Mouse (Mus musculus) MEL (cell line): ENCODE data around the gene Srpk3. TPM values are rescaled to one million over a fixed set of nuclear protein-coding genes. Genes with fewer than 3 reads are reported as not detected.
"Not testable (repeated sequence)": the region's sequence is repeated elsewhere in the genome, so short reads cannot be mapped to it uniquely, and the experiment has no call there.

Source experiments
- DNase-seq: peaks from one replicate; pipeline ENCODE4 v3.0.0; 2011; ENCODE audit warnings: low read depth, low spot score
- H3K27ac ChIP-seq: 2 replicates; pipeline ENCODE4 v1.5.1; 2012; ENCODE audit warnings: low read depth, mild to moderate bottlenecking, control low read depth, low read length, moderate library complexity; ENCODE audit not compliant: control insufficient read depth
- H3K27me3 ChIP-seq, 2 experiments: fragments of 150-350 bp in 1 of 2; sonication (generic) in 1 of 2; 2 replicates each; pipeline ENCODE4 v1.6.1; 2012; ENCODE audit warnings: low read length in 2 of 2, mild to moderate bottlenecking in 2 of 2, improper control_type of control experiment in 1 of 2, moderate library complexity in 1 of 2; ENCODE audit not compliant: insufficient read depth in 2 of 2, control insufficient read depth in 1 of 2
- H3K36me3 ChIP-seq, 2 experiments: 2 replicates each; pipeline ENCODE4 v1.6.1; 2012 to 2014; ENCODE audit warnings: low read length in 2 of 2, improper control_type of control experiment in 1 of 2, inconsistent platforms in 1 of 2, mild to moderate bottlenecking in 1 of 2; ENCODE audit not compliant: insufficient read depth in 2 of 2, control insufficient read depth in 1 of 2
- H3K4me1 ChIP-seq, 2 experiments: fragments of 150-350 bp in 1 of 2; sonication (generic) in 1 of 2; 2 replicates each; pipeline ENCODE4 v1.6.1; 2012; ENCODE audit warnings: low read length in 2 of 2, improper control_type of control experiment in 1 of 2, mild to moderate bottlenecking in 1 of 2; ENCODE audit not compliant: insufficient read depth in 2 of 2, control insufficient read depth in 1 of 2
- H3K4me3 ChIP-seq, 2 experiments: fragments of 150-350 bp in 1 of 2; sonication (generic) in 1 of 2; 2 replicates each; pipeline ENCODE4 v1.5.1; 2012; ENCODE audit warnings: low read depth in 2 of 2, low read length in 2 of 2, mild to moderate bottlenecking in 2 of 2, moderate library complexity in 2 of 2, control low read depth in 1 of 2, improper control_type of control experiment in 1 of 2; ENCODE audit not compliant: control insufficient read depth in 1 of 2, insufficient read depth in 1 of 2
- H3K79me2 ChIP-seq: 2 replicates; pipeline ENCODE4 v1.6.1; 2012; ENCODE audit warnings: mild to moderate bottlenecking, low read length, moderate library complexity; ENCODE audit not compliant: control insufficient read depth, poor library complexity, insufficient read depth
- H3K9ac ChIP-seq: 2 replicates; pipeline ENCODE4 v1.6.1; 2012; ENCODE audit warnings: low read depth, mild to moderate bottlenecking, control low read depth, low read length, moderate library complexity; ENCODE audit not compliant: control insufficient read depth, poor library complexity, severe bottlenecking
- H3K9me3 ChIP-seq: fragments of 150-350 bp; sonication (generic); replicated peaks from 2 replicates; pipeline ENCODE4 v1.6.1; 2012; ENCODE audit warnings: mild to moderate bottlenecking, low read length, improper control_type of control experiment, moderate library complexity; ENCODE audit not compliant: insufficient read depth
- BHLHE40 ChIP-seq: IDR thresholded peaks from 2 replicates; pipeline ENCODE4 v1.6.1; 2012; ENCODE audit warnings: low read depth, mild to moderate bottlenecking, inconsistent platforms, low read length, improper control_type of control experiment, borderline replicate concordance
- CTCF ChIP-seq, 3 experiments: IDR thresholded peaks in 2 of 3; conservative IDR thresholded peaks in 1 of 3; 2 replicates each; pipeline ENCODE4 v1.5.1; 2011 to 2012; ENCODE audit warnings: low read length in 3 of 3, low read depth in 2 of 3, mild to moderate bottlenecking in 2 of 3, improper control_type of control experiment in 1 of 3, inconsistent platforms in 1 of 3, mixed read lengths in 1 of 3, moderate library complexity in 1 of 3; ENCODE audit not compliant: control insufficient read depth in 1 of 3, insufficient read depth in 1 of 3, poor library complexity in 1 of 3, severe bottlenecking in 1 of 3
- EP300 ChIP-seq, 2 experiments: IDR thresholded peaks; 2 replicates each; pipeline ENCODE4 v1.6.1; 2011; ENCODE audit warnings: improper control_type of control experiment in 2 of 2, low read length in 2 of 2, low read depth in 1 of 2, mild to moderate bottlenecking in 1 of 2
- ETS1 ChIP-seq: IDR thresholded peaks from 2 replicates; pipeline ENCODE4 v1.6.1; 2012; ENCODE audit warnings: low read depth, mild to moderate bottlenecking, inconsistent platforms, low read length, improper control_type of control experiment, moderate library complexity
- GABPA ChIP-seq: IDR thresholded peaks from 2 replicates; pipeline ENCODE4 v1.6.1; 2012; ENCODE audit warnings: low read depth, mild to moderate bottlenecking, inconsistent platforms, low read length, improper control_type of control experiment, moderate library complexity
- JUND ChIP-seq: IDR thresholded peaks from 2 replicates; pipeline ENCODE4 v1.6.1; 2011; ENCODE audit warnings: low read depth, mild to moderate bottlenecking, improper control_type of control experiment, low read length
- MAFK ChIP-seq: IDR thresholded peaks from 2 replicates; pipeline ENCODE4 v1.6.1; 2011; ENCODE audit warnings: low read depth, mild to moderate bottlenecking, low read length, improper control_type of control experiment, borderline replicate concordance
- MAX ChIP-seq: IDR thresholded peaks from 2 replicates; pipeline ENCODE4 v1.6.1; 2011; ENCODE audit warnings: low read length, improper control_type of control experiment
- MAZ ChIP-seq: IDR thresholded peaks from 2 replicates; pipeline ENCODE4 v1.6.1; 2012; ENCODE audit warnings: low read depth, mild to moderate bottlenecking, inconsistent platforms, low read length, improper control_type of control experiment
- MYB ChIP-seq: IDR thresholded peaks from 2 replicates; pipeline ENCODE4 v1.6.1; 2011; ENCODE audit warnings: mild to moderate bottlenecking, low read depth, low read length, improper control_type of control experiment
- MYC ChIP-seq: IDR thresholded peaks from 2 replicates; pipeline ENCODE4 v1.6.1; 2011; ENCODE audit warnings: low read depth, mild to moderate bottlenecking, low read length, improper control_type of control experiment, moderate library complexity
- NRF1 ChIP-seq: IDR thresholded peaks from 2 replicates; pipeline ENCODE4 v1.6.1; 2014; ENCODE audit warnings: low read depth, mild to moderate bottlenecking, inconsistent platforms, low read length, improper control_type of control experiment, moderate library complexity; ENCODE audit not compliant: poor library complexity, insufficient read depth, severe bottlenecking
- POLR2A ChIP-seq, 2 experiments: IDR thresholded peaks; 2 replicates each; pipeline ENCODE4 v1.6.1; 2011 to 2012; ENCODE audit warnings: low read length in 2 of 2, mild to moderate bottlenecking in 2 of 2, control low read depth in 1 of 2, improper control_type of control experiment in 1 of 2, low read depth in 1 of 2, moderate library complexity in 1 of 2; ENCODE audit not compliant: control insufficient read depth in 1 of 2, insufficient read depth in 1 of 2, poor library complexity in 1 of 2
- RAD21 ChIP-seq: IDR thresholded peaks from 2 replicates; pipeline ENCODE4 v1.6.1; 2011; ENCODE audit warnings: mild to moderate bottlenecking, low read depth, low read length, improper control_type of control experiment
- SIN3A ChIP-seq: IDR thresholded peaks from 2 replicates; pipeline ENCODE4 v1.6.1; 2012; ENCODE audit warnings: low read length, improper control_type of control experiment, inconsistent platforms
- TAL1 ChIP-seq: IDR thresholded peaks from 2 replicates; pipeline ENCODE4 v1.6.1; 2012; ENCODE audit warnings: mild to moderate bottlenecking, inconsistent platforms, low read length, moderate library complexity, mixed read lengths
- TCF12 ChIP-seq: IDR thresholded peaks from 2 replicates; pipeline ENCODE4 v1.6.1; 2014; ENCODE audit warnings: low read depth, mild to moderate bottlenecking, inconsistent platforms, low read length, improper control_type of control experiment, moderate library complexity
- UBTF ChIP-seq: IDR thresholded peaks from 2 replicates; pipeline ENCODE4 v1.6.1; 2012; ENCODE audit warnings: low read depth, mild to moderate bottlenecking, inconsistent platforms, low read length, improper control_type of control experiment, moderate library complexity, borderline replicate concordance; ENCODE audit not compliant: insufficient read depth
- USF1 ChIP-seq: IDR thresholded peaks from 2 replicates; pipeline ENCODE4 v1.6.1; 2014; ENCODE audit warnings: low read depth, mild to moderate bottlenecking, inconsistent platforms, low read length, improper control_type of control experiment, moderate library complexity
- ZKSCAN1 ChIP-seq: IDR thresholded peaks from 2 replicates; pipeline ENCODE4 v1.6.1; 2012; ENCODE audit warnings: low read depth, mild to moderate bottlenecking, inconsistent platforms, low read length, improper control_type of control experiment, moderate library complexity
- ZMIZ1 ChIP-seq: IDR thresholded peaks from 2 replicates; pipeline ENCODE4 v1.6.1; 2012; ENCODE audit warnings: low read depth, mild to moderate bottlenecking, inconsistent platforms, low read length, improper control_type of control experiment, moderate library complexity
- polyA plus RNA-seq, 2 experiments: library from polyadenylated mRNA; stranded (reverse) in 1 of 2; unstranded in 1 of 2; fragments of >175 nt in 1 of 2; fragments of >200 nt in 1 of 2; gene quantifications; 2 replicates each; pipeline versions ENCODE4 v1.2.1 to v1.2.4; 2012; ENCODE audit warnings: low replicate concordance in 2 of 2, low read depth in 1 of 2; ENCODE audit not compliant: insufficient read length in 2 of 2, insufficient read depth in 1 of 2, missing spikeins in 1 of 2
- total RNA-seq: library from RNA; depleted of rRNA; stranded (reverse); fragments of 300-350 nt; gene quantifications from 2 replicates; pipeline ENCODE4 v1.2.3, GENCODE M21; 2012

The Srpk3 gene
- total and polyA plus RNA-seq, 3 experiments, result 0.17 to 0.31 TPM; not detected in 1

DNA sequence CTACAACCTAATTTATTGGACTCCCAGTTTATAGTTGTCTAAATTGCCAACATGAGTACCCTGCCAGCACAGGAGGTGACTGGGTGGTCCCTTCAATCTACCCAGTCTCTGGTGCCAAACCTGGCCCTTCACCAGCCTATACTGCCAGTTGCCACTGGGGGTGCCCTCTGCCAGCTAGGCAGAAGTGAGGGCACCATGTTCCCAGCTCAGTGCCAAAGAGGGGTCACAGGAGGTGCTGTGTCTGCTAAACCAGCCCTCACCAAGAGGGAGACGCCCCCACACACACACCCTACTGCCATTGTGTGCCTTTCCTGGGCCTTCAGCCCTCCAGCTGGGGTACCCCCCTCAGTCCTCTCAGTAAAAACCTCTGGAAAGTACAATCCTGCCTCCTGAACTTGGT is 36.0 kb upstream of the Srpk3 start:
- no peak overlapping the region for H3K9ac ChIP-seq
- H3K27ac ChIP-seq, result no peak overlapping the region
- no peaks in the 10 kb centered on the region for H3K79me2 ChIP-seq
- TF ChIP-seq CTCF (IDR thresholded peaks at IDR 0.05 in 2 of 3, conservative IDR thresholded peaks at IDR 0.05 in 1 of 3; ENCODE audit: control insufficient read depth in 1 of 3, insufficient read depth in 1 of 3, low read depth in 2 of 3, low read length in 3 of 3, poor library complexity in 1 of 3, severe bottlenecking in 1 of 3), result peak in 2 of 3 experiments; percentile 19 to 20; a peak in 1 of 6 replicates
- TF ChIP-seq RAD21, result no peak
- no peaks in the 10 kb centered on the region for H3K36me3 ChIP-seq
- H3K27me3 ChIP-seq, result no peaks in the 10 kb centered on the region
- no peak overlapping the region for H3K4me3 ChIP-seq
- no peaks in the 10 kb centered on the region for H3K4me1 ChIP-seq
- DNase-seq, result no peak
- no peaks in the 10 kb centered on the region for H3K9me3 ChIP-seq

DNA sequence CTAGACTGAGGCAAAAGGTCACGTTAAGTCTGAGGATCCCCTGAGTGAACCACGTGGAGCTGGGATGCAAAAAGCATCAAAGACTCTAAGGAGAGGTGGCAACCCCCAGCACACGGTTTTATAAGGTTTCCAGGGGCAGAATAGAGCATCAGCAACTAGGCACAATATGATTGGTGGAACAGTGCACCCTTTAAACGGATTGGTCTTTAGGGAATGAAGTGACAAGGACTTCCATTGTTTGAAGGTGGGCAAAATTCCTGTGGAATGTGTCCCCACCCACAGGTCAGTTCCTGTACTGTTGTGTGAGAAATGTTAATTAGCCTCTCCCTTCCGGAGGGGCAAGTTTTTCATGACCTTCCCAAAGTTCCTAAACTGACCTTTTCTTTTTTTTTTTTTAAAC is 35.1 kb upstream of the Srpk3 start:
- Histone ChIP-seq H3K9ac (no peak overlapping the region), H3K36me3 (no peaks in the 10 kb centered on the region), H3K9me3 (no peaks in the 10 kb centered on the region), H3K27ac (no peak overlapping the region), H3K27me3 (no peaks in the 10 kb centered on the region), H3K79me2 (no peaks in the 10 kb centered on the region), H3K4me3 (no peak overlapping the region), H3K4me1 (no peaks in the 10 kb centered on the region)
- no peak for DNase-seq
- TF ChIP-seq USF1 (no peak), POLR2A (IDR thresholded peaks at IDR 0.05; ENCODE audit: control insufficient read depth in 1 of 2, insufficient read depth in 1 of 2, low read depth in 1 of 2, low read length in 2 of 2, poor library complexity in 1 of 2) (no peak), MYC (no peak), JUND (no peak), BHLHE40 (no peak), NRF1 (no peak), ZKSCAN1 (no peak), MYB (no peak), SIN3A (no peak), ETS1 (no peak), EP300 (IDR thresholded peaks at IDR 0.05; ENCODE audit: low read depth in 1 of 2, low read length in 2 of 2) (no peak), GABPA (no peak), MAZ (no peak), MAX (no peak), UBTF (no peak), TCF12 (no peak), MAFK (no peak), ZMIZ1 (no peak), CTCF (IDR thresholded peaks at IDR 0.05 in 2 of 3, conservative IDR thresholded peaks at IDR 0.05 in 1 of 3; ENCODE audit: control insufficient read depth in 1 of 3, insufficient read depth in 1 of 3, low read depth in 2 of 3, low read length in 3 of 3, poor library complexity in 1 of 3, severe bottlenecking in 1 of 3) (no peak), TAL1 (no peak)

DNA sequence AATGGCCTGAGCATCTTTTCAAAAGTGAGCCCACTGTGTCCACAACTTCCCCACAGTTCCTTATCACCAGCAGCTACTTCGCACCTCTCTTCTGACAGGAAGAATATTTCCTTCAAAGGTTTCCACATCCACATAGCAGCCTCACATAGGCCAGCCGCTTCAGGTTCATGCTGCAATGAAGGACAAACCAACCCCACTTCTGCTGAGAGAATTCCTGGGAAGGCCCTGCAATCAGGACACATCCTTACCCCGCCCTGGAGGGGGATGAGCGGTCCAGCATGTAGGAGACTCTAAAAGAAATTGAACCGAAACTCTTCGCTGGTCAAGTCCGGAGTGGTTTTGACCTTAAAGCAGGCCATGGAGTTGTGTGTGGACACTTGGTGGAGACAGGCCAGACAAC is 34.4 kb upstream of the Srpk3 start:
- not testable (repeated sequence) for H3K9ac ChIP-seq, H3K79me2 ChIP-seq, H3K27me3 ChIP-seq, H3K27ac ChIP-seq, H3K4me3 ChIP-seq, H3K36me3 ChIP-seq, DNase-seq, H3K9me3 ChIP-seq, H3K4me1 ChIP-seq
